Mouse (Mus musculus) embryo, embryonic 10.5 days (tissue): Measurements from ENCODE around the gene Asb15.

Source experiments
- DNase-seq: peaks from one replicate; pipeline ENCODE4 v3.0.0-alpha.2; 2015; ENCODE audit warnings: low spot score

The Asb15 gene

GRCm38 (mm10) chr6:24568963-24569362, 41.0 kb downstream of the Asb15 start:
- no peak for DNase-seq

GRCm38 (mm10) chr6:24569711-24570110, 41.8 kb downstream of the Asb15 start:
- DNase-seq = no peak

- no peak for DNase-seq
These were observed 42.3 kb downstream of the Asb15 start for GRCm38 (mm10) chr6:24570278-24570677.

- no peak for DNase-seq
These were observed 43.2 kb downstream of the Asb15 start for GRCm38 (mm10) chr6:24571126-24571525.

- DNase-seq = no peak
These were observed 44.5 kb downstream of the Asb15 start for GRCm38 (mm10) chr6:24572431-24572830.

GRCm38 (mm10) chr6:24573319-24573718, 45.4 kb downstream of the Asb15 start:
- no peak for DNase-seq

GRCm38 (mm10) chr6:24583456-24583855, 55.5 kb downstream of the Asb15 start:
- no peak for DNase-seq

GRCm38 (mm10) chr6:24585431-24586310, 57.7 kb downstream of the Asb15 start:
- DNase-seq = peak; percentile 36

- DNase-seq = peak; percentile 14
These were observed 58.9 kb downstream of the Asb15 start for GRCm38 (mm10) chr6:24586885-24587284.

GRCm38 (mm10) chr6:24590282-24590681, 62.3 kb downstream of the Asb15 start:
- DNase-seq = no peak

GRCm38 (mm10) chr6:24591525-24592218, 63.7 kb downstream of the Asb15 start:
- DNase-seq = peak; percentile 15

- DNase-seq = no peak
These were observed 69.6 kb downstream of the Asb15 start, which contains the start of gene Lmod2 for GRCm38 (mm10) chr6:24597500-24597899. Gene Lmod2 (plus strand): TSS chr6:24597762.

- DNase-seq = no peak
These were observed 71.2 kb downstream of the Asb15 start for GRCm38 (mm10) chr6:24599179-24599578.

- no peak for DNase-seq
These were observed 71.7 kb downstream of the Asb15 start for GRCm38 (mm10) chr6:24599639-24600038.

- no peak for DNase-seq
These were observed 72.2 kb downstream of the Asb15 start for GRCm38 (mm10) chr6:24600134-24600533.

GRCm38 (mm10) chr6:24600726-24601125, 72.8 kb downstream of the Asb15 start:
- no peak for DNase-seq

- DNase-seq = no peak
These were observed 73.7 kb downstream of the Asb15 start for GRCm38 (mm10) chr6:24601668-24602067.

GRCm38 (mm10) chr6:24602351-24602750, 74.4 kb downstream of the Asb15 start:
- no peak for DNase-seq

GRCm38 (mm10) chr6:24602993-24603392, 75.0 kb downstream of the Asb15 start:
- DNase-seq = no peak

GRCm38 (mm10) chr6:24604289-24604688, 76.3 kb downstream of the Asb15 start:
- no peak for DNase-seq

- DNase-seq = no peak
These were observed 77.7 kb downstream of the Asb15 start for GRCm38 (mm10) chr6:24605631-24606030.

- DNase-seq = no peak
These were observed 78.6 kb downstream of the Asb15 start for GRCm38 (mm10) chr6:24606512-24606911.

- DNase-seq = no peak
These were observed 79.6 kb downstream of the Asb15 start for GRCm38 (mm10) chr6:24607531-24607930.
